Mouse (Mus musculus) erythroblast, embryonic 14.5 days (primary cell): Measurements from ENCODE around the gene Bcl7c.

Experiments used
- GATA1 ChIP-seq: IDR thresholded peaks from 2 replicates; pipeline ENCODE4 v1.6.1; 2012; ENCODE audit warnings: low read length, inconsistent platforms, mixed read lengths
- TAL1 ChIP-seq: IDR thresholded peaks from 3 replicates; pipeline ENCODE4 v1.6.1; 2012; ENCODE audit warnings: low read length, inconsistent platforms, mixed read lengths

DNA sequence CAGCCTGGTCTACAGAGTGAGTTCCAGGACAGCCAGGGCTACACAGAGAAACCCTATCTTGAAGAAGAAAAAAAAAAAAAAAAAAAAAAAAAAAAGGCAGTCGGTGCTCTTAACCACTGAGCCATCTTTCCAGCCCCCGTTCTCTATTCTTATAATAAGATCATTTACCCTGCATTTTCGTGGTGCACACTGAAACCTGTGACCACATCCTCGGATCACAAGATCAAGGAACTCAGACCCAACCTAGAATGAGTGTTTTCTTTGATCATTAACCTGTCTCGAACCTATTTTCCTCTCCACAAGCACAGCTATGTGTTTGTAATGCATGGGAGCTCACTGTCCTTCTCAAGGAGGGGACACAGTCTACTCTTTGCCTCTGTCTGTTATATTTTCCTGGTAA is 80.1 kb downstream of the Bcl7c start:
- TF ChIP-seq GATA1: no peak
- TF ChIP-seq TAL1: no peak
